ENCODE assay signal across 9 mouse cellular contexts in the genomic region with DNA sequence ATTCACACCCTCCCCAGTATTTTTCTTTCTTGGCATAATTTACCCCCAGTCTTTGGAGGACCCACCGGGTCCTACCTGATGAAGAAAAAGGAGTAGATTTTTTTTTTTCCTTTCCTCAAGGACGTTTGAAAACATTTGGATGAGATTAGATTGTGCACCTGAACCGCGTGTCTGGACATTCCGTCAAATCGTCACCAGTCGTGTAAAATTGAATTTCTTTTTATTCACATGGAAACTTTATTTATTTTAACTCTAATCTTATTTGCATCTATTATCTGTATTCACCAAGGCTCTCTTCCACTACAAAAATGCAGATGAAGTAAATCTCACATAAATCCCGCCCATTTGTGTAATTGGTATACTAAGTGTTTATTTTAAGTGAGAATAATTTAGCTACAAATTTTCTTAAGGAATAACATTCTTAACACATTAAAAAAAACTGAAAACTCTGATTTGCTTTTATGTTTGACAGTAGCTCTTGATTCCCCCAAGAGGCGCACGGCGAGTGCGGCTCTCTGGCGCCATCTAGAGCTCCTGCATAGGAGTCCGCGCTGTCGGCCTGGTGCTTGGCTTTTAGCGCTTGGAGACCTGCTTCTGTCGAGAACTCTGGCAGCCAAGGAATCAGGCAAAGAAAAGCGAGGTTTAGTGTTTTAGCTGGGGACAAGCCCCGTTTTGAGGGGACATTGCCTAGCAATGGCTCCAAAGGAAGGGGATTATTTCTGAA. TPM values are rescaled to one million over a fixed set of nuclear protein-coding genes. Genes with fewer than 3 reads are reported as not detected.
DNase-seq lines count a peak whose midpoint lies in the region; ATAC-seq and TF ChIP-seq lines count a peak whose summit lies in the region.
"Had no signal": no experiment of that assay in that cellular context is flagged by ENCODE, and none has a peak within 500 bp of the region (broad histone marks: within the 10 kb centered on the region; RNA-seq: fewer than 3 reads in every experiment).

No protein-coding gene starts in this region.

- TF ChIP-seq EP300 in liver, embryonic 14.5 days (IDR thresholded peaks at IDR 0.05; ENCODE audit: low read depth) = no peak

- TF ChIP-seq CTCF in liver, embryonic 14.5 days (IDR thresholded peaks at IDR 0.05; ENCODE audit: low read depth) = peak; percentile 95

- H3K27ac ChIP-seq in forebrain, embryonic 10.5 days = no peak overlapping the region
- no peak overlapping the region for H3K27ac ChIP-seq in heart, embryonic 16.5 days (ENCODE audit: low read length)
- H3K27ac ChIP-seq in liver, embryonic 14.5 days = no peak overlapping the region
- no peak overlapping the region for H3K27ac ChIP-seq in neural tube, embryonic 12.5 days

- peaks cover 62% of the 10 kb centered on the region for H3K4me1 ChIP-seq in forebrain, embryonic 10.5 days
- H3K4me1 ChIP-seq in heart, embryonic 16.5 days (ENCODE audit: control insufficient read depth, insufficient read depth, low read length) = peaks cover 33% of the 10 kb centered on the region
- no peaks in the 10 kb centered on the region for H3K4me1 ChIP-seq in liver, embryonic 14.5 days (replicated peaks; ENCODE audit: control insufficient read depth in 2 of 2, insufficient read depth in 2 of 2, low read length in 1 of 2)
- H3K4me1 ChIP-seq in neural tube, embryonic 12.5 days = peaks cover 46% of the 10 kb centered on the region

- peak; percentile 80 for ATAC-seq in heart, embryonic 16.5 days (replicated peaks; ENCODE audit: extremely low read depth, insufficient read depth, low FRiP score)
- ATAC-seq in liver, embryonic 14.5 days (ENCODE audit: insufficient read depth) = peak; percentile 51; the same call in 1 of the 2 replicates
- ATAC-seq in neural tube, embryonic 12.5 days (ENCODE audit: low FRiP score, low read depth) = no peak

- H3K4me2 ChIP-seq in heart, embryonic 16.5 days (ENCODE audit: low read depth, low read length) = peak overlapping the region; percentile 50
- H3K4me2 ChIP-seq in liver, embryonic 14.5 days (ENCODE audit: low read depth) = peak overlapping the region; percentile 26
- H3K4me2 ChIP-seq in neural tube, embryonic 12.5 days (replicated peaks) = peak overlapping the region; percentile 50

- H3K4me3 ChIP-seq in forebrain, embryonic 10.5 days = peak overlapping the region; percentile 43
- peak overlapping the region; percentile 34 for H3K4me3 ChIP-seq in heart, embryonic 16.5 days (ENCODE audit: low read length)
- H3K4me3 ChIP-seq in liver, embryonic 14.5 days (ENCODE audit: insufficient read depth in 1 of 2, low read depth in 2 of 2, low read length in 2 of 2) = peak overlapping the region in 1 of 2 experiments; percentile 20; a peak in 2 of 4 replicates
- 0 out of 2 replicates have a peak overlapping the region, but pooled peaks have one; percentile 19 for H3K4me3 ChIP-seq in neural tube, embryonic 12.5 days

- peaks cover 96% of the 10 kb centered on the region for H3K27me3 ChIP-seq in forebrain, embryonic 10.5 days (ENCODE audit: poor library complexity, severe bottlenecking)
- H3K27me3 ChIP-seq in heart, embryonic 16.5 days (ENCODE audit: control insufficient read depth, insufficient read depth, low read length) = peaks cover 52% of the 10 kb centered on the region
- H3K27me3 ChIP-seq in liver, embryonic 14.5 days (ENCODE audit: control insufficient read depth, insufficient read depth, low read length) = peaks cover 84% of the 10 kb centered on the region
- peaks cover 64% of the 10 kb centered on the region for H3K27me3 ChIP-seq in neural tube, embryonic 12.5 days (replicated peaks)

- H3K36me3 ChIP-seq in forebrain, embryonic 10.5 days (replicated peaks) = no peaks in the 10 kb centered on the region
- no peaks in the 10 kb centered on the region for H3K36me3 ChIP-seq in heart, embryonic 16.5 days (ENCODE audit: control insufficient read depth, insufficient read depth)
- no peaks in the 10 kb centered on the region for H3K36me3 ChIP-seq in liver, embryonic 14.5 days (replicated peaks; ENCODE audit: control insufficient read depth, insufficient read depth, low read depth)
- H3K36me3 ChIP-seq in neural tube, embryonic 12.5 days = no peaks in the 10 kb centered on the region

- DNase-seq in CD8-positive naive resting alpha-beta T cell, adult 2 months (ENCODE audit: low read depth in 2 of 2, low spot score in 2 of 2) = peak; percentile 80 to 87
- peak; percentile 86 for DNase-seq in c-Kit-positive CD71-negative TER-119-negative erythroid progenitor cells, embryonic 14.5 days (ENCODE audit: low read depth)
- DNase-seq in forebrain, embryonic 10.5 days (ENCODE audit: extremely low spot score, low spot score) = peak; percentile 88
- peak; percentile 87 to 90 for DNase-seq in kidney, postnatal 25 days
- DNase-seq in liver, embryonic 14.5 days (ENCODE audit: low read depth in 3 of 3, low spot score in 3 of 3) = peak; percentile 62 to 68 (median 68)
- peak; percentile 88 for DNase-seq in telencephalon, adult 2 months (ENCODE audit: low read depth, low spot score)

- H3K9me3 ChIP-seq in forebrain, embryonic 10.5 days = no peaks in the 10 kb centered on the region
- H3K9me3 ChIP-seq in heart, embryonic 16.5 days (replicated peaks; ENCODE audit: control insufficient read depth, low read length) = no peaks in the 10 kb centered on the region
- H3K9me3 ChIP-seq in liver, embryonic 14.5 days (ENCODE audit: control insufficient read depth, low read length) = no peaks in the 10 kb centered on the region
- H3K9me3 ChIP-seq in neural tube, embryonic 12.5 days = no peaks in the 10 kb centered on the region

- 1% methylated on average over 20 of the region's 20 CpGs for WGBS in forebrain, embryonic 10.5 days
- 4% methylated on average over 20 of the region's 20 CpGs for WGBS in heart, embryonic 16.5 days
- under 1% methylated on average over 20 of the region's 20 CpGs for WGBS in liver, embryonic 14.5 days (ENCODE audit: insufficient replicate concordance)
- 1% methylated on average over 20 of the region's 20 CpGs for WGBS in neural tube, embryonic 12.5 days

- no peak overlapping the region for H3K9ac ChIP-seq in heart, embryonic 16.5 days (ENCODE audit: low read length)
- H3K9ac ChIP-seq in liver, embryonic 14.5 days (replicated peaks) = no peak overlapping the region
- no peak overlapping the region for H3K9ac ChIP-seq in neural tube, embryonic 12.5 days

RNA-seq across cellular contexts. Expression of a gene that starts 6.6 kb away (rescaled TPM):
- 0.94 and 1.1 TPM in 2 replicates for polyA plus RNA-seq in forebrain, embryonic 10.5 days (2016; fragmentation: Nextera tagmentation; extraction: Ambion mirVana)
- polyA plus RNA-seq in heart, embryonic 16.5 days (2015; fragmentation: Nextera tagmentation; extraction: Ambion mirVana) = not detected in 2 replicates
- 0.01 and 0.15 TPM in 2 replicates for polyA plus RNA-seq in liver, embryonic 14.5 days (2012; rRNA removed)
- polyA plus RNA-seq in liver, embryonic 14.5 days (2014; fragmentation: Nextera tagmentation; extraction: Ambion mirVana) = not detected in 2 replicates
- polyA plus RNA-seq in neural tube, embryonic 12.5 days (2016; fragmentation: Nextera tagmentation; extraction: Ambion mirVana) = 2.2 and 2.7 TPM in 2 replicates
- polyA plus RNA-seq: gonadal fat pad, adult 2 months had no signal

RNA-seq across cellular contexts. Expression of a gene that starts 34.1 kb away (rescaled TPM):
- polyA plus RNA-seq in forebrain, embryonic 10.5 days (2016; fragmentation: Nextera tagmentation; extraction: Ambion mirVana) = 12.8 and 13.8 TPM in 2 replicates
- polyA plus RNA-seq in heart, embryonic 16.5 days (2015; fragmentation: Nextera tagmentation; extraction: Ambion mirVana) = 15.6 and 19.2 TPM in 2 replicates
- 14.9 and 20.1 TPM in 2 replicates for polyA plus RNA-seq in liver, embryonic 14.5 days (2012; rRNA removed)
- 22.4 and 25.2 TPM in 2 replicates for polyA plus RNA-seq in liver, embryonic 14.5 days (2014; fragmentation: Nextera tagmentation; extraction: Ambion mirVana)
- 11.2 and 12.3 TPM in 2 replicates for polyA plus RNA-seq in neural tube, embryonic 12.5 days (2016; fragmentation: Nextera tagmentation; extraction: Ambion mirVana)

RNA-seq across cellular contexts. Expression of a gene that starts 34.2 kb away (rescaled TPM):
- 13.3 and 14.0 TPM in 2 replicates for polyA plus RNA-seq in forebrain, embryonic 10.5 days (2016; fragmentation: Nextera tagmentation; extraction: Ambion mirVana)
- 13.3 and 14.2 TPM in 2 replicates for polyA plus RNA-seq in heart, embryonic 16.5 days (2015; fragmentation: Nextera tagmentation; extraction: Ambion mirVana)
- 6.2 and 13.8 TPM in 2 replicates for polyA plus RNA-seq in liver, embryonic 14.5 days (2012; rRNA removed)
- 19.2 and 20.5 TPM in 2 replicates for polyA plus RNA-seq in liver, embryonic 14.5 days (2014; fragmentation: Nextera tagmentation; extraction: Ambion mirVana)
- polyA plus RNA-seq in neural tube, embryonic 12.5 days (2016; fragmentation: Nextera tagmentation; extraction: Ambion mirVana) = 23.9 and 24.6 TPM in 2 replicates

RNA-seq across cellular contexts. Expression of a gene that starts 59.6 kb away (rescaled TPM):
- 111 and 112 TPM in 2 replicates for polyA plus RNA-seq in forebrain, embryonic 10.5 days (2016; fragmentation: Nextera tagmentation; extraction: Ambion mirVana)
- polyA plus RNA-seq in heart, embryonic 16.5 days (2015; fragmentation: Nextera tagmentation; extraction: Ambion mirVana) = 59.8 and 65.5 TPM in 2 replicates
- polyA plus RNA-seq in liver, embryonic 14.5 days (2012; rRNA removed) = 16.0 and 25.2 TPM in 2 replicates
- polyA plus RNA-seq in liver, embryonic 14.5 days (2014; fragmentation: Nextera tagmentation; extraction: Ambion mirVana) = 43.0 and 44.6 TPM in 2 replicates
- 84.5 and 86.3 TPM in 2 replicates for polyA plus RNA-seq in neural tube, embryonic 12.5 days (2016; fragmentation: Nextera tagmentation; extraction: Ambion mirVana)
